Mouse (Mus musculus) lung, adult 2 months (tissue): ENCODE results near the gene Xcl1.

Experiments used
- CTCF ChIP-seq: fragments of 200-500 bp; IDR thresholded peaks from 2 replicates; pipeline ENCODE4 v1.5.1; 2011; ENCODE audit warnings: mild to moderate bottlenecking, low read length, control low read depth; ENCODE audit not compliant: insufficient read depth
- POLR2A ChIP-seq: fragments of 200-500 bp; IDR thresholded peaks from 2 replicates; pipeline ENCODE4 v1.6.1; 2011; ENCODE audit warnings: low read depth, mild to moderate bottlenecking, control low read depth, low read length, borderline replicate concordance; ENCODE audit errors: extremely low read depth

DNA sequence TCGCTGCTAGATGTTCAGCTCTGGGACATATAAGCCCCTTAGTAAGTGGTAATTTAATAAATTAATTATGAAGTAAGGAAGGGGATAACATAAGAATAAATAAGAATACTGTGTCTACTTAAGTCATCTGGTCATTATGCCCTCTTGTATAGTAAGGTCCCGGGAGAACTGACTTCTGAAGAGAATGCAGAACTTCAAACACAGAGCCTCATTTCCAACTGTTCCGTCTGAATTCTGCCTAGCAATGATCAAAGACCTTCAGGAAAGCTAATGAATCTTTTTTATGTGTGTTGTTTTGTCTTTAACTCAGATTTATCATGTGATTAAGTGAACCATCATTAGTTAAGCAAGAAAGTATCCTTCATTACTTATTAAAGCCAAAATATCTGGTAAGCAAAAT, 5.3 kb downstream of the Xcl1 start:
- TF ChIP-seq CTCF (no peak), POLR2A (no peak)
